Mouse (Mus musculus): ENCODE results near the gene Rrm2. TPM values are rescaled to one million over a fixed set of nuclear protein-coding genes. Genes with fewer than 3 reads are reported as not detected.

Gene Rrm2
- polyA plus RNA-seq, 1 experiment: 5.9 TPM

GRCm38 (mm10) chr12:24710672-24711071 is 2.6 kb downstream of the Rrm2 start:
- 61% methylated on average over 5 of the region's 5 CpGs for WGBS
- Histone ChIP-seq H3K4me3 (ENCODE audit: low read depth, low read length) (no peak overlapping the region), H3K4me1 (ENCODE audit: control insufficient read depth, insufficient read depth, insufficient read length, low read length) (peaks cover 8% of the 10 kb centered on the region), H3K27me3 (ENCODE audit: control insufficient read depth, insufficient read depth, low read length) (no peaks in the 10 kb centered on the region), H3K27ac (ENCODE audit: insufficient read depth, low read depth, low read length) (no peak overlapping the region), H3K36me3 (ENCODE audit: control insufficient read depth, insufficient read depth, low read length) (peaks cover 4% of the 10 kb centered on the region; the same call in 1 of the 2 replicates)
- TF ChIP-seq POLR2A (IDR thresholded peaks at IDR 0.05; ENCODE audit: low read depth, low read length) (no peak), CTCF (IDR thresholded peaks at IDR 0.05; ENCODE audit: extremely low read depth, insufficient read length, insufficient replicate concordance, low read depth, low read length) (peak; percentile 62; the same call in 1 of the 2 replicates)

DNA sequence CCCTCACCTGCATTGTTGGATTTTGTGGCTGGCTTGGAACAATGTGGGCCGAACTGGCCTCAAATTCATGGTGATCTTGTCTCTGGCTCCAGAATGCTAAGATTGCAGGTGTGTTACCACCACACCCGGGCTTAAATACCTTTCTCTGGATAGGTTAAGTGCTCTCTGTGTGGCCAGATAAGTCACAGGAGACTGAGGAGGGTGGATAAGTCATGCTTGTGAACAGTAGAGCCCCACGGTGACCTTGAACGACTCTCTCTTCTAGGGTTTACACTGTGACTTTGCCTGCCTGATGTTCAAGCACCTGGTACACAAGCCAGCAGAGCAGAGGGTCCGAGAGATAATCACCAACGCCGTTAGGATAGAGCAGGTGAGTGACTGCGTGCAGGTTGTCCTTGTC is 4.4 kb downstream of the Rrm2 start:
- TF ChIP-seq POLR2A (IDR thresholded peaks at IDR 0.05; ENCODE audit: low read depth, low read length): no peak
- peaks cover 4% of the 10 kb centered on the region for H3K4me1 ChIP-seq (ENCODE audit: control insufficient read depth, insufficient read depth, insufficient read length, low read length)
- 83% methylated on average over 8 of the region's 8 CpGs for WGBS

GRCm38 (mm10) chr12:24714579-24715255 is 6.7 kb downstream of the Rrm2 start:
- no peak overlapping the region for H3K27ac ChIP-seq (ENCODE audit: insufficient read depth, low read depth, low read length)
- H3K36me3 ChIP-seq (ENCODE audit: control insufficient read depth, insufficient read depth, low read length): peaks cover 4% of the 10 kb centered on the region; the same call in 1 of the 2 replicates
- no peak for TF ChIP-seq CTCF (IDR thresholded peaks at IDR 0.05; ENCODE audit: extremely low read depth, insufficient read length, insufficient replicate concordance, low read depth, low read length)
- TF ChIP-seq POLR2A (IDR thresholded peaks at IDR 0.05; ENCODE audit: low read depth, low read length): no peak
- H3K27me3 ChIP-seq (ENCODE audit: control insufficient read depth, insufficient read depth, low read length): no peaks in the 10 kb centered on the region
- WGBS: 81% methylated on average over 5 of the region's 5 CpGs
- no peaks in the 10 kb centered on the region for H3K4me1 ChIP-seq (ENCODE audit: control insufficient read depth, insufficient read depth, insufficient read length, low read length)
- H3K4me3 ChIP-seq (ENCODE audit: low read depth, low read length): no peak overlapping the region

More for the DNA sequence above, 4.4 kb downstream of the Rrm2 start:
- Histone ChIP-seq H3K36me3 (ENCODE audit: control insufficient read depth, insufficient read depth, low read length) (peaks cover 4% of the 10 kb centered on the region; the same call in 1 of the 2 replicates), H3K27me3 (ENCODE audit: control insufficient read depth, insufficient read depth, low read length) (no peaks in the 10 kb centered on the region), H3K4me3 (ENCODE audit: low read depth, low read length) (no peak overlapping the region), H3K27ac (ENCODE audit: insufficient read depth, low read depth, low read length) (no peak overlapping the region)

- no peak for TF ChIP-seq CTCF (IDR thresholded peaks at IDR 0.05; ENCODE audit: extremely low read depth, insufficient read length, insufficient replicate concordance, low read depth, low read length)
- TF ChIP-seq POLR2A (IDR thresholded peaks at IDR 0.05; ENCODE audit: low read depth, low read length): no peak
- Histone ChIP-seq H3K27ac (ENCODE audit: insufficient read depth, low read depth, low read length) (no peak overlapping the region), H3K36me3 (ENCODE audit: control insufficient read depth, insufficient read depth, low read length) (peaks cover 4% of the 10 kb centered on the region; the same call in 1 of the 2 replicates), H3K4me1 (ENCODE audit: control insufficient read depth, insufficient read depth, insufficient read length, low read length) (no peaks in the 10 kb centered on the region), H3K27me3 (ENCODE audit: control insufficient read depth, insufficient read depth, low read length) (no peaks in the 10 kb centered on the region), H3K4me3 (ENCODE audit: low read depth, low read length) (no peak overlapping the region)
- 67% methylated on average over 2 of the region's 2 CpGs for WGBS
Measured at GRCm38 (mm10) chr12:24715268-24715896, 7.3 kb downstream of the Rrm2 start.

GRCm38 (mm10) chr12:24716721-24717301 is 8.8 kb downstream of the Rrm2 start:
- peak; percentile 75; the same call in 1 of the 2 replicates for TF ChIP-seq CTCF (IDR thresholded peaks at IDR 0.05; ENCODE audit: extremely low read depth, insufficient read length, insufficient replicate concordance, low read depth, low read length)
- TF ChIP-seq POLR2A (IDR thresholded peaks at IDR 0.05; ENCODE audit: low read depth, low read length): no peak
- H3K27ac ChIP-seq (ENCODE audit: insufficient read depth, low read depth, low read length): no peak overlapping the region
- H3K27me3 ChIP-seq (ENCODE audit: control insufficient read depth, insufficient read depth, low read length): no peaks in the 10 kb centered on the region
- H3K36me3 ChIP-seq (ENCODE audit: control insufficient read depth, insufficient read depth, low read length): 0 out of 2 replicates have a peak, but pooled peaks cover 3% of the 10 kb centered on the region
- WGBS: 57% methylated on average over 4 of the region's 4 CpGs
- no peaks in the 10 kb centered on the region for H3K4me1 ChIP-seq (ENCODE audit: control insufficient read depth, insufficient read depth, insufficient read length, low read length)
- no peak overlapping the region for H3K4me3 ChIP-seq (ENCODE audit: low read depth, low read length)

DNA sequence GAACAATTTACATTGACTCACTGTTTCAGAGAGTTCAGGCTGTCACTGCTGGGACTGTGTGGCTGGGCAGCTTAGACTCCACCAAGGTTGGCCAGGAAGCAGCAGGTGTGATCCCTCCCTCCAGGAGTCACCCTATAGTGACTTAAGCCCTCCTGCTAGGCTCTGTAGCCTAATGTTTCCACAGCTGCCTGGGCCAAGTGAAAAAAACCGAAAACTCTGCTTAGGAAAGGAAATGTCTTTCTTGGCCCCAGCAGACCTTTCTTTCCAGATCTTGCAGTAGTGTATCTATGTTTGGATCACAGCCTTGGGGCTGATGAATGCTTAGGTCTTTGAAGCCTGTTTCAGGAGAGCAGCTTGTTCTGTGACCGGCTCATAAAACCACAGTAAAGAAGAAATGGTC is 15.4 kb downstream of the Rrm2 start:
- no peaks in the 10 kb centered on the region for H3K36me3 ChIP-seq (ENCODE audit: control insufficient read depth, insufficient read depth, low read length)
- no peak for TF ChIP-seq POLR2A (IDR thresholded peaks at IDR 0.05; ENCODE audit: low read depth, low read length)
- TF ChIP-seq CTCF (IDR thresholded peaks at IDR 0.05; ENCODE audit: extremely low read depth, insufficient read length, insufficient replicate concordance, low read depth, low read length): no peak
- no peak overlapping the region for H3K27ac ChIP-seq (ENCODE audit: insufficient read depth, low read depth, low read length)
- H3K4me1 ChIP-seq (ENCODE audit: control insufficient read depth, insufficient read depth, insufficient read length, low read length): no peaks in the 10 kb centered on the region; the same call in none of the 2 replicates
- WGBS: 42% methylated on average over 2 of the region's 2 CpGs
- H3K27me3 ChIP-seq (ENCODE audit: control insufficient read depth, insufficient read depth, low read length): no peaks in the 10 kb centered on the region
- no peak overlapping the region for H3K4me3 ChIP-seq (ENCODE audit: low read depth, low read length)

DNA sequence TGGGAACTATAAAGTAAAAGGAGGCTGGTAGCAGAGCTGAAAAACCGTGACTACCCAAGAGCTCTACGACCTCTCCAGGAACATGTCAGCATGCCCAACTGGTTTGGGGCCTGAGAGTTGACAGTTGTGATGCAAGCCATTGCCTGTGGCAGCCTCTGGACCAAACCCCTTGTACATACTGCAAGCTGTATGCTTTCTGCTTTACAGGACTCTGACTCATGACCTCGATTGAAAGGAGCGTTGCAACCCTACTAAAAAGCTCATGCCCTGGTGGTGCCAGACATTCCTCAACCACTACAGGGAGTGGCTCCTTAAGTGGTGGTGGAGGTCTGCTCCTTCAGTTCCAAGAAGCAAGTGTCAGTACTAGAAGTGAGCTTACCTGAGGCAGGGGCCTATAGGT is 15.8 kb downstream of the Rrm2 start:
- Histone ChIP-seq H3K27me3 (ENCODE audit: control insufficient read depth, insufficient read depth, low read length) (no peaks in the 10 kb centered on the region), H3K4me3 (ENCODE audit: low read depth, low read length) (no peak overlapping the region), H3K36me3 (ENCODE audit: control insufficient read depth, insufficient read depth, low read length) (no peaks in the 10 kb centered on the region), H3K27ac (ENCODE audit: insufficient read depth, low read depth, low read length) (no peak overlapping the region), H3K4me1 (ENCODE audit: control insufficient read depth, insufficient read depth, insufficient read length, low read length) (no peaks in the 10 kb centered on the region; the same call in none of the 2 replicates)
- TF ChIP-seq POLR2A (IDR thresholded peaks at IDR 0.05; ENCODE audit: low read depth, low read length) (no peak), CTCF (IDR thresholded peaks at IDR 0.05; ENCODE audit: extremely low read depth, insufficient read length, insufficient replicate concordance, low read depth, low read length) (no peak)
- 43% methylated on average over 4 of the region's 4 CpGs for WGBS

All from small intestine, adult 2 months (tissue).